Mouse (Mus musculus) ES-E14 (cell line): ENCODE measurements at regions not wholly inside any gene's neighbourhood (a gene's known extent, or its start where the extent isn't known, plus 50 kb on each side); places are given as distances from the start of the nearest gene placed in this dataset.

Source experiments
- DNase-seq: peaks from one replicate; pipeline ENCODE4 v3.0.0-alpha.2; 2013; ENCODE audit warnings: low read depth, low spot score
- H3K27ac ChIP-seq: 2 replicates; pipeline ENCODE4 v1.5.1; 2012; ENCODE audit warnings: low read depth, mild to moderate bottlenecking, low read length, moderate library complexity, mixed read lengths; ENCODE audit not compliant: poor library complexity, insufficient read depth, severe bottlenecking
- H3K36me3 ChIP-seq: 2 replicates; pipeline ENCODE4 v1.6.1; 2012; ENCODE audit warnings: mild to moderate bottlenecking, low read length, moderate library complexity, mixed read lengths; ENCODE audit not compliant: control insufficient read depth, poor library complexity, insufficient read depth, severe bottlenecking
- H3K4me1 ChIP-seq, 2 experiments: fragments of 150-350 bp in 1 of 2; sonication (generic) in 1 of 2; 2 replicates each; pipeline ENCODE4 v1.6.1; 2012; ENCODE audit warnings: low read length in 2 of 2, mild to moderate bottlenecking in 1 of 2, mixed read lengths in 1 of 2; ENCODE audit not compliant: control insufficient read depth in 2 of 2, insufficient read depth in 2 of 2, poor library complexity in 1 of 2
- H3K4me3 ChIP-seq, 2 experiments: fragments of 150-350 bp in 1 of 2; sonication (generic) in 1 of 2; 2 replicates each; pipeline ENCODE4 v1.5.1; 2012; ENCODE audit warnings: low read length in 2 of 2, low read depth in 1 of 2, mild to moderate bottlenecking in 1 of 2, mixed read lengths in 1 of 2; ENCODE audit not compliant: insufficient read depth in 1 of 2, poor library complexity in 1 of 2, severe bottlenecking in 1 of 2
- H3K9ac ChIP-seq: 2 replicates; pipeline ENCODE4 v1.6.1; 2012; ENCODE audit warnings: low read depth, mild to moderate bottlenecking, low read length, mixed read lengths; ENCODE audit not compliant: poor library complexity, insufficient read depth, severe bottlenecking
- H3K9me3 ChIP-seq: fragments of 150-350 bp; sonication (generic); 2 replicates; pipeline ENCODE4 v1.6.1; 2012; ENCODE audit warnings: low read depth, mild to moderate bottlenecking, low read length; ENCODE audit not compliant: control insufficient read depth, insufficient read depth
- CHD2 ChIP-seq: IDR thresholded peaks from 2 replicates; pipeline ENCODE4 v1.6.1; 2014; ENCODE audit warnings: mild to moderate bottlenecking, low read depth, low read length, inconsistent platforms
- HCFC1 ChIP-seq: IDR thresholded peaks from 2 replicates; pipeline ENCODE4 v1.6.1; 2012; ENCODE audit warnings: low read length, inconsistent platforms, borderline replicate concordance; ENCODE audit not compliant: insufficient read depth
- MAFK ChIP-seq: IDR thresholded peaks from 2 replicates; pipeline ENCODE4 v1.6.1; 2014; ENCODE audit warnings: mild to moderate bottlenecking, low read depth, low read length, inconsistent platforms; ENCODE audit not compliant: insufficient read depth
- ZC3H11A ChIP-seq: IDR thresholded peaks from 2 replicates; pipeline ENCODE4 v1.6.1; 2012; ENCODE audit warnings: low read depth, mild to moderate bottlenecking, inconsistent platforms, low read length, borderline replicate concordance
- ZNF384 ChIP-seq: IDR thresholded peaks from 2 replicates; pipeline ENCODE4 v1.6.1; 2012; ENCODE audit warnings: low read depth, low read length, inconsistent platforms
- in situ Hi-C, 2 experiments: fragments of 600-800 bp; cut with MboI; formaldehyde crosslinking; loops; one replicate each; pipeline ENCODE4 v1.15.1; 2025; ENCODE audit warnings: low sequenced_read_pairs in 2 of 2, inconsistent platforms in 1 of 2; ENCODE audit not compliant: unreplicated experiment in 2 of 2

DNA sequence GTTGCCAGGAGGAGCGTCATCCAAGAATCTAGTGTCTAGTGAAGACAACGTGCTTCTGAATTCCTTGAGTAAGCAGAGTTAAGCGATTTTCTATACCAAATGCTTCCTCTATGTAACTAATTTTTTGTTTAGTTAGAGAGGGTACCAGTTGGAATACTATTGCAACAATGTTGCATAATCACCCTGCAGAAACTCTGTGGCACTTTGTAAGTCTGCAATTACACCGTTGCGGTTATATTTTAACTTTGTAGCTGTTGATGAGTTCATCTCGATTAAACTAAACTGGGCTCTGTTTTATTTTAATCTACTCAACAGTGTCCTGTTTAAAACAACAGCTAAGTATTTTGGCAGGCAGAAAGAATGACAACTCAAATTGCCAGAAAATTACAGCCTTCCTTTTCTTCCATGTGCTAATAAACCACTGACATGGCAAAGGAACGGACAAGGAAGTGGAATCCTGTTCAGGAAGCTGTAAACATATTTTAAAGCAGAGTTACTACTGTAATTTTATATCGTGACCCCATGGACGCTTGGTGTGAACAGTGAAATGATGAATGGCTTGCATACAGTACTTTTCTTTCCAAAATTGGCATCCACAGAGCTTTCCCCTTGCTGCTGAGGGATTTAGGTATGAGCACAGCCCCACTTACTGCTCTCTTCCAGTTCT, 210.6 kb upstream of the Plscr5 start:
- no peak for DNase-seq
- TF ChIP-seq HCFC1 = no peak
- H3K36me3 ChIP-seq = no peaks in the 10 kb centered on the region
- H3K27ac ChIP-seq = no peak overlapping the region
- no peak overlapping the region for H3K9ac ChIP-seq
- H3K4me1 ChIP-seq = no peaks in the 10 kb centered on the region
- no peak overlapping the region for H3K4me3 ChIP-seq
- no peaks in the 10 kb centered on the region for H3K9me3 ChIP-seq
- in situ Hi-C loops = no loop called here

DNA sequence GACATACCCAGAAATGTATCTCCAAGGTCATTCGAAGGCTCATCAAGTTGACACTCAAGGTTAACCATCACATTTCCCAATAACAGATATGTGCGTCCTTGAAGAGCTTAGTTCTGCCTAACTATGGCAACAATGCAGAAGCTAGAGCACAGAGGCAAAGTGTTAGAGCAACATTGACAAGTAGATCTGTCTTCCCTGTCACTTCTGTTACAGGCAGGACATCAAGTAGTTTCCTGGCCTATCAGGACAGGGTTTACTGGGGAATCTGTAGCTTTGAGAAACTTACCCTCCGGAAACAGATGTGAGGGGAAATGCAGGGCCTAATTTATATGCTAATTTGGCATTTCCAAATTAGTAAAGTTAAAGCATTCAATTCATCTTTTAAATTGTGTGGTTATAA, 211.2 kb upstream of the Plscr5 start:
- Histone ChIP-seq H3K9ac (no peak overlapping the region), H3K4me1 (no peaks in the 10 kb centered on the region), H3K27ac (no peak overlapping the region), H3K4me3 (no peak overlapping the region), H3K9me3 (no peaks in the 10 kb centered on the region), H3K36me3 (no peaks in the 10 kb centered on the region)
- DNase-seq = no peak
- no peak for TF ChIP-seq MAFK
- TF ChIP-seq CHD2 = no peak
- TF ChIP-seq ZNF384 = no peak
- no peak for TF ChIP-seq HCFC1
- no peak for TF ChIP-seq ZC3H11A
- in situ Hi-C loops = no loop called here

DNA sequence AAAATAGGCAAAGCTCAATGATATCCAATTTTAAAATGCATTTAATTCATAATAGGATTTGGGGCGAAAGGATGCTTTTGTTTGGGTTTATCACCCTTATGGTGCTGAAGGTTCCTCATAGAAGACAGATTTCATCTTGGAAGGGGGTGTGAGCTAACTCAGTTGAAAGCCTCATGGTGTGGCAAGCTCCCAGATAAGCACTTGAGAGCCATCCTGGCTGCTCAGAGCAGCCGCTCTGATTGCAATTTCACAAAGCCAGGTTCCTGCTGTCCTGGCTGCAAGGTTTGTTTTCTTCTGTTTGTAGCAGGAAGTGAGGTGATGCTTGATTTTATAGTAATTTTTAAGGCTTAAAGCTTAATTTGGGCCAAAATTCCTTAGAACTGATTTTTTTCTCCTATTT, 228.7 kb upstream of the Plscr5 start:
- Histone ChIP-seq H3K9ac (no peak overlapping the region), H3K4me1 (no peaks in the 10 kb centered on the region), H3K36me3 (no peaks in the 10 kb centered on the region), H3K27ac (no peak overlapping the region), H3K4me3 (no peak overlapping the region), H3K9me3 (no peaks in the 10 kb centered on the region)
- TF ChIP-seq MAFK = no peak
- no peak for TF ChIP-seq CHD2
- DNase-seq = no peak
- in situ Hi-C loops = no loop called here

DNA sequence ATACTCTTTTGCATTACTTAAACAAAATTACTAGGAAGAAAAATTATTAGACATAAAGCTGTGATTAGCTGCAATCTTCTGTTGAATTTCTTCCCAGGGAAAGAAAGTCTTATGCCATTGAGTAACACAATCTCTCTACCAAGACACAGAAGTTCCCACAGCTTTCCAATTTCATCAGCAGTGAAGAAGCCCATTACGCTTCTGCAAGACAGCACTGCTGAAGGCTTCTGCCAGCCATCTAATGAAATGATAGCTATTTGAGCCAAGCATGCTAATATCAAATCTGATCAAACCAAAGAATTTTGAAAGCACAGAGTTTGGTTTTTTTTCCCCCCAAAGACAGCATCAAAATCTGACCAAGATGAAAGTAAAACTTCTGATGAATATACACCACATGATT, 230.0 kb upstream of the Plscr5 start:
- no peaks in the 10 kb centered on the region for H3K4me1 ChIP-seq
- TF ChIP-seq MAFK (no peak), ZNF384 (no peak), HCFC1 (no peak), CHD2 (no peak), ZC3H11A (no peak)
- in situ Hi-C loops = no loop called here

DNA sequence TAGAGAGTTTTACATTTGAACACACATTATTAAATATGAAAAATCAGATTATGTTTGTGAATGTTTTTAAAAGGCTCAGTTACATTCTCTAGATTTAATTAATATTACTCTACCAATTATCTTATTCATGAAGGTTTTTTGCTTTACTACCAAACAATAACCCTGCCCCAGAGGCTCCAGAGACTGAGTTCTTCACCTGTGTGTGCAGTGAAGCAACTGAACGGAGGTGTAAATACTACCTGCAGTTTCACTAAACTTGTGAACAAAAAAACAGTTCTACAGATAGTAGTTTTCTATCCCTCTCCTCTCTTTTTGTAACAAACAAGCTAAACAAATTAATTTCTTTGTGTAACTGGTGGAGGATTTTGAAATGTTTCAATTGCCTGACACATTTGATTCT, 231.1 kb upstream of the Plscr5 start:
- DNase-seq = no peak
- Histone ChIP-seq H3K36me3 (no peaks in the 10 kb centered on the region), H3K4me3 (no peak overlapping the region), H3K4me1 (no peaks in the 10 kb centered on the region), H3K9me3 (no peaks in the 10 kb centered on the region), H3K27ac (no peak overlapping the region), H3K9ac (no peak overlapping the region)
- TF ChIP-seq CHD2 (no peak), ZC3H11A (no peak), MAFK (no peak), ZNF384 (no peak), HCFC1 (no peak)
- in situ Hi-C loops = no loop called here

More for the DNA sequence above, 230.0 kb upstream of the Plscr5 start:
- no peaks in the 10 kb centered on the region for H3K9me3 ChIP-seq
- no peak overlapping the region for H3K9ac ChIP-seq
- H3K27ac ChIP-seq = no peak overlapping the region
- no peak for DNase-seq
- no peak overlapping the region for H3K4me3 ChIP-seq
- H3K36me3 ChIP-seq = no peaks in the 10 kb centered on the region
